Mouse (Mus musculus): Measurements from ENCODE around the gene Frmd4b.

The Frmd4b gene

DNA sequence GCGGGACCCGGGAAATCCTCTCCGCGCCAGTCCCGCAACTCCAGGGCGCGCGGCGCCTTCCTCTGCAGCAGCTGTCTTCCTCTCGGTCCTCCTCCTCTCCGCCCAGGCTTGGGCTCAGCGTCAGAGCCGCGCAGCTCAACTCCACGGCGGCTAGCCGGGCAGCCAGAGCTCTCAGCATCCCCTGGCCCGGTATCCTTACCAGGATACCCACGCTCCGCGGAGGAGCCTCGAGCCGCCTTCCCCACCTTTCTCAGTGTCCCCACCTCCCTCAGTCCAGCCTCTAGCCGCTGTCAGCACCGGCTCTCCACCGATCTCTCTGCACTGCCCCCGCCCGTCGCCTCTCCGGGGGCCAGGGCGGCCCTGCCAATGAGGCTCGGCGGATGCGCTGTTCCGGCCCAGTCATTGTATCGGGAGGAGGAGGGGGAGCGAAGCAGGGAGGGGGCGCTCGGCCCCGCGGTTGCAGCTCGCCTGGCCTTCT lies at the start of gene Frmd4b:
Frmd4b (minus strand) TSS at position 276 of the 478 bp plus-strand sequence.
- peak; percentile 85 for DNase-seq

DNA sequence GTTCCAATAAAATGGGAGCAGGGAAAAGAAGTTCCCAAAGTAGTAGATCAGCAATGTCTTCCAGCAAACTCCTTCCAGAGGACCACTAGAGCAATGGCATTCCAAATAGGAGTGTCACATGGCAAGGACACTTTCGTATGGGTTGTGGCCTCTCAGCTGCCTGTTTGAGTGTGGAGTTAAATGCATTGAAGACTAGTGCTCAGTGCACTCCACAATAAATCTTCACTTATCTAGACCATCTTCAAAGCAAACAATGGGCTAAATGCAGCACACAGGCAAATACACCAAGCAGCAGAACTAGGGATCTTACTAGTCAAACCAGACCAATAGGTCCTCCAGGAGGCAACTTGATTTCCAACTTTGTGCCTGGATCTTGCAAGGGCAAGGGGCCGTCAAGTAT lies 49.1 kb upstream of the Frmd4b start:
- no peak for DNase-seq

DNA sequence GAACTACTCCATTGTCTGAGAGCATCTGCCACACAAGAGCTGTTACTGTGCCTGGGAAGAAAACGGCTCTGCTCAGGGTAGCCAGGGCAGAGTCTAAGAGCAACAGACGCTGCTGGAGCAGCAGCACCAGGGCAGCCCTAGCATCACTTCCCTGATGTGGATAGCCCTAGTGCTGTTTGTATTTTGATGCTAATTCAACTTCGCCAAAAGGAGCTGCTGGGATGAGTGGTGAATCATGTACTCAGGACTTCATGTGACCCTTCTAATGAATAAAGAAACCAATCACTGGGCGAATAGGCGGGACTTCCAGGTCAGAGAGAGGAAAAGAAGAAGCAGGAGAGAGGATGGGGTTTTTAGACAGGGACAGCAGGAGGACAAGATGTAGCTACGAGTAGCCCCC lies 41.6 kb upstream of the Frmd4b start:
- DNase-seq, result no peak

DNA sequence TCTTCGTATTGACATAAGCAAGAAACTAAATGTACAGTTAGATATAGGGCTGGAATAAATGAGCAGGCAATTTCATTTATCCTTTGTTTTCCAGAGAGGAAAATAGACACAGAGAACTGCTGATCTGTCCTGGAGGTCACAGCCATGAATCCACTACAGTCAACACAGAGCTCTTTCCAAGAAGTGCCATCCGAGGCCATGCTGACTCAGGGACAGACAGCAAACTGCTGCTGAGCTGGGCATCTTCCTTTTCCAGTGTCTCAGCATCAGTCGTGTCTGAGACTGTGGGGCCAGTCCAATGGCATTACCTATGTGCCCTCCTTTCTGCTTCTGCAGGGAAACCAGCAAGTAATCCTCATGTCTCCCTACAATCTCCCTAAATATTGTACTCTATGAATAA lies 38.6 kb upstream of the Frmd4b start:
- DNase-seq, result no peak

DNA sequence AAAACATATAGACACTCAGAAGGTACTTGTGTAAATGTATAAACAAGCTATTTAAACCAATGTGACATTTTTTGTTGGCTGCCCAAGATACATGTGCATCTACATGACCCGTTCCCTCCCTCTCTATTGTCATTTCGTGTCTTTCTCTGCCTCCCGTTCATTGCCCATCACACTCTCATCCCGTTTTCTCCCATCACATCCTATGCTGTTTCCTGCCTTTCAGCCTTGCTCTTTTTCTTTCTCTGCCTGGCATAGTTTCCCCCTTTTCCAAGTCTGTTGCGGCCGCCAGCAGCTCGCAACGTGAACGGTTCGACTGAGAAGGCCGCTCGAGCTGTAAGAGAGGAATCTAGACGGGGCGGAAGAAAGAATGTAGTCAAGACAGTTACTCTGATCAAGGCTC lies 30.2 kb upstream of the Frmd4b start:
- DNase-seq, result no peak

DNA sequence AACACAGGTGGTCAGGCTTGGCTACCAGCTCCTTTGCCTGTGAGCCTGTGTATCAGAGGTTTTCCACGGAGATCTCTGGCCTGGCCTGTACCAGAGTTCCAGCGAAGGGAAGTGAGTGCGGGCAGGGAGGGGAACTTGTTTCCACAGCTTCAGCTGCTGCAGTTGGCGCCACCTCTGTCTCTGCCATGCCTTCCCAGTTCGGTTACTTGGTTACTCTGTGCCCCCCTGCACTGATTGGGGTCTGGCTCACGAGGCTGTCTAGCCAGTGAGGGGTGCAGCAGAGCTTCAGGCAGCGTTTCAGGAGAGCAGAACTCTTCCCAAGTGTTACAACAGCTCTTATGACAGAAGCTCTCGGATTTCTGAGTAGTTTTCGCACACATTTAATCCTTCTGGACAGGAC lies 6.0 kb upstream of the Frmd4b start:
- no peak for DNase-seq

DNA sequence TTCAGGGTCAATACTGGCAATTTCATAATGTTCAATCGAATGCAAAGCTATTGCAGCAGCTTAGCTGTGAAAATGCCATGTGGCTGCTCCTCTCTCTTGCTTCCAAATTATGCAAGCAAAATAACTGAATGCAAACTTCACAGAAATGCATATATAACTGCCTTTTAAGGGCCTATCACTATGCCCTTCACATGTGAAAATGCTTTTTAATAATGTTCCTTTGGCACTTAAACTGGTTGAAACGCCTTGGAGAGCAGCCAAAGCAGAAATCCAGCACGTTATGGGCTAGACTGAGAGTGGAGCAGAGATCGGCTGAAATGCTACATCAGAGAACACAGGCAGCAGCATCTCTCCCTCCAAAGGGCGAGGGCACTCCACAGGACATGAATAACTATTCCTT lies 4.9 kb upstream of the Frmd4b start:
- no peak for DNase-seq

DNA sequence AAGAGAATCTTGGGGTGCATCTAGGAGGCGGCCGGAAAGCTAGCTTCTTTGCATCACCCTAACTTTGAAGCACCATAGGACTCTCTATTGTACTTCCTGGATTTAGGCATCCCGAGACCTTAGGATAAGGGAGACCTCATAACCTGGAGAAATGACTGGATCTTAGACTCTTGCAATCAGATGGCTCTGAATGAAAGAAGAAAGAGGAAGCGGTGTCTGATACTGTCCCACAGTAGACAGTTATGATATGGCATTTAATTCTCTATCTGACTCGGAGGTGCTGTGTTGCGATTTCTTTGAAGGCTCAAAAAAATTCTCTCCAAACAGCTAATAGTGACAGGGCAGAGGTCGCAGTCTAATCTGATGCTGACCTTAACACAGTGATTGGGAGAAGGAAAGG lies 433 bp upstream of the Frmd4b start:
- no peak for DNase-seq

DNA sequence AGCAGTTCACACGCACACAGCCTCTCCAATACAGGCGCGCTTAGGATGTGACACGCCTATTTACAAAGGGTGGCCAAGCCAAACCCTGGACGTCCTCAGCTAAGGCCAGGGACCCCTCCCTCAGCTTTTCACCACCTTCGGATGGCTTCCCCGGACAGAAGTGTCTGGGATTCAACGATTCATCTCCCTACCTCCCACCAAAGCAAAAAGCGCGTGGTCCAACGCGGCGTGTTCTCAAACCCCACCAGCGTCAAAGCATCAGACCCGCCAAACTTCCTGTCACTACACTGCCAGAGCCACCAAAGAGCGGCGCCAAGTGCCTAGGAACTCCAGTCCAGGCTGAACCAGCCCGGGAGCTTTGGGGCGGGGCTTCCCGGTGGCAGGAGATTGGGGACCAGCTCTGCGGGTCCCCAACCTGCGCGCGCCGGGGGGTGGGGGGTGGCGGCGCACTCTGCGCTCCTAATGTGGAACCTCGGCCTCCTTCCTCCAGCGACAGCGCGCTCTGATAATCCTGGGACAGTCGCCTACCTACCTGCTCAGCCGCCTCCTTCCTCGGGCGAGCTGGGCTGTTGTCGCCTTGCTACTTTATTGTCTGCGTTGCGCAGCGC lies 579 bp downstream of the Frmd4b start:
- peak; percentile 83 for DNase-seq

DNA sequence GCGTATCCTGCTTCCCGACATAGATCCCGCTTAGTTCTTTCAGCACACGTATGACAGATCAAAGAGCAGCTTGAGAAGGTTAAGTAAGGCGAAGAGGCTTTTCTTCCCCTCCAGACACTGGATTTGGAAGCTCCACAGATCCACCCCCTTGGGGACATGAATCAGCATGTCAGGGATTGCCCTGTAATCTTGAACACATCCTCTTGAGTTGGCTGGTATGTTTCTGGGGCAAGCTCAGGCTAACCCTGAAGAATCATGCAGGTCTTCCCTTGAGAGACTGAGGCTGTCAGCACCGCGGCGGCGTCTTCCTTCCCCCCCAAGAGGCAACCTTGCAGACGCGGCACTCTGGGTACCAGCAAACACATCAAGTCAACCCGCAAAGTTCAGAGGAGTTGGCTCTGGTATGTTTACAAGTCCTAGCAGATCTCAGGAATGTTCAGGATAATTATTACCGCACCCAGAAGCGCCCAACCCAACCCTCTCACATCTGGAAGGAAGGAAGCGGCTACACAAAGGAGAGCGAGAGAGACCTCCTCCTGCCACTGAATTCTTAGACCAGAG lies 1.4 kb downstream of the Frmd4b start:
- peak; percentile 31 for DNase-seq

DNA sequence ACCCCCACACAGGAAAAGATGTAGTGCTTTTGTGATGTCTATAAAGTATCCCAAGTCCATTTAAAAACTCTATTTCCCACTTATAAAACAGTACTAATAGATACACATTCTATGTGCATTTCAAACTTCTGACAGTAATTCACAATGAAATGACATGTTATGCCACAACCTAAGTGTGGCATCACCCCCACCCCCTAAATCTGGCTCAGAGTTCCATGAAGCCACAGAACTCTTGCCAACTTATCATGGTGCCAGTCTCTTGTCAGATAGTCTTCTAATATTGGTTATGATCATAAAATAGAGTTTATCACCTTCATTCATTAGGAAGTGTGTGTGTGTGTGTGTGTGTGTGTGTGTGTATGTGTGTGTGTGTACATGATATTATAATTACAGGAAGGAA lies 3.2 kb downstream of the Frmd4b start:
- no peak for DNase-seq

DNA sequence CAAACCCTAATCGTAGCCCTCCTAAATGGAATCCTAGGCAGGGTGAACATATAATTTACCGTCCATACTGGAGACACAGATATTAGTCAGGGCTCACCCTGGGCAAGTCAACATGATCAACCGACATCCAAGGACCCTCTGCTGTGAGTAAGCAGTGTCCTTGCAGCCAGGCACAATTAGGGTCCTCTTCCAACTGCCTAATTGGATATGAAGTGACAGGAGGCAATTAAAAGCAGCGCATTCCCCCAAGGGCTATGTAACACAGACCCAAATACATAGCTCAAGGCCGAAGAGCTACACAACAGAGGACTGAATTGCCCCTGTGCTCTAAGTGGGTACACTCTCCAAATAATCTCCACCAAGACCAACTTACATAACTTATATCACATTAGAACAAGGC lies 4.5 kb downstream of the Frmd4b start:
- no peak for DNase-seq

DNA sequence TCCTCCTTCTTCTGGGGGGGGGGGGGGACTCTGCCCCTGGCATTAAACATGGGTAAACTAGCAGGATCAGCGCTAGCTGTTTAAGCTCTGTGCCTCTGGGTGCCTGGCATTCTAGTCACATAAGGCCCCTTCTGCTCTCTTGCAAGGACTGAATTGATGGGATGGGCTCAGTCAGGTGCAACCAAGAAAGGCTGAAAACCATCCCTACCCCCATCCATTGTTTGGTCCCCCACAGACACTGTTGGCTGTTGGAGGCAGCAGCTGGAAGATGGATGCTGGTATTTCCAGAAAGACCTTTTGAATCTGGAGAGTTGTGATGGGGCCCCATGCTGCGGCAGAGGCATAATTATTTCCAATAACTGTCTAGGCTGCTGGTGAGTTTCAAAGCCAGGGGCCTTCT lies 7.3 kb downstream of the Frmd4b start:
- DNase-seq, result no peak

DNA sequence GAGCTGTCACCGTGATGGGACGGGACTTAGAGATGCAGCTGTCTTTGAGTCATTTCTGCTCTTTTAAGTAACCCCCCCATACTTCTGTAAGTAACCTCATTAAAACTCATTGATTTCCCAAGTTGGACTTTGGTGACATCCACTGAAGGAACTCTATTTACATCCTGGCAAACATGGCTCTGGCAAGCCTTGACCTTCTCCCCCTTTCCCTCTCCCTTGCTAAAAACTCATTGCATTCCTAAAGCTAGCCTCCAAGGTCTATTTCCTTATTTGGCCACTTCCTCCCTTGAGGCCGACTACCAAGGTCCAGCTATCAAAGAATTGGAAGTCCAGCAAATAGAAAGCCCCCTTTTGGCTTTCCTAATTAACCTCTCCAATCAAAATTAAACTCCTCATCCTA lies 9.7 kb downstream of the Frmd4b start:
- DNase-seq, result no peak

DNA sequence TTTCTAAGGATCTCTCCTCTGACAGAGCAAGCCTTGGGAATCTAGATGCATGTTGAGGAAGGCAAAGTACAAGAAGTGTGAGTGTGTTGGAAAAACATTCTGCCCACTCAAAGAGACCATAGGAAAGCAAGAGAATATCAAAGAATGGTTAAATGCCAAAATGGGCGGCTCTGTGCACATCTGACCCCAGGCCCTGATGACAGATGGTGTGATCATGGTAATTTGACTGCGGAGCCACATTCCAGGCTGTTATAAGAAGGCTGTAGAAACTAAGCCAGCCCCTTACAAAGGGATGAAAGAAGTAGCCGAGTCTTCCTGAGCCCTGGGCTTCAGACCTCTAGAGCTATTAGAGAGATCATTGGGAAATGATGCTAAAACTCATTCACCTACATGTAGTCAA lies 22.1 kb downstream of the Frmd4b start:
- peak; percentile 65 for DNase-seq

DNA sequence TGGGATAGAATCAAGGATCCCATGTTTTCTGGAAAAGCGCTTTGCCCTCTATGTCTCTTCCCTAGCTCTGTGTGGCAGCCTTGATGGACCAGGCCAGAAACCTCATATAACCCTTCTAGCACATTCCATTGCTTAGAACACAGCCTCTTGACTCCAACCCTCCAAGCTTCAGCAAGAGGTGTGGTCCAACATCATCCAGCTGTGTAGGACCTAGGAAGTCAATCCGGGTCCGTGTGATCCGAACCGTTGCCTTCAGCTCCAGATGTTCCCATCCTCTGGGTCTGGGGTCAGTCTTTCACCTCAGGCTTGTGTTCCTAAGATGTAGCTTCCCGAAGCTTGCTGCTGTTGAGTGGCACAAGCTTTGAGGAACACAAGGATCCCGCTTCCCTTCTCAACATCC lies 22.8 kb downstream of the Frmd4b start:
- peak; percentile 87 for DNase-seq

DNA sequence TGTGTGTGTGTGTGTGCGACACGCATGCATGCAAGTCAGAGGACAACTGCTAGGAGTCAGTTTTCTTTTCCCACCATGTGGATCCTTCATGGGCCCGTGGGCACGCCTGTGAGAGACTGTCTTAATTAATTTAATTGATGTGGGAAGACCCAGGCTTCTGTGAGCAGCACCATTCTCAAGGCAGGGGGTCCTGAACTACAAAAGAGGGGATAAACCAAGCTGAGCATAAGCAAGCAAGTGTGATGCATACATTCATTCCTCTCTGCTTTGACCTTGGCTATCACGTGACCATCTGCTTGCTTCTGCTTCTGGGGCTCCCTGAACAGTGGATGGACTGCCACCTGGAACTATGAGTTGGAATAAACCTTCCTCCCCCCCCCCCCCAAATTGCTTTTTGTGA lies 27.1 kb downstream of the Frmd4b start:
- no peak for DNase-seq

DNA sequence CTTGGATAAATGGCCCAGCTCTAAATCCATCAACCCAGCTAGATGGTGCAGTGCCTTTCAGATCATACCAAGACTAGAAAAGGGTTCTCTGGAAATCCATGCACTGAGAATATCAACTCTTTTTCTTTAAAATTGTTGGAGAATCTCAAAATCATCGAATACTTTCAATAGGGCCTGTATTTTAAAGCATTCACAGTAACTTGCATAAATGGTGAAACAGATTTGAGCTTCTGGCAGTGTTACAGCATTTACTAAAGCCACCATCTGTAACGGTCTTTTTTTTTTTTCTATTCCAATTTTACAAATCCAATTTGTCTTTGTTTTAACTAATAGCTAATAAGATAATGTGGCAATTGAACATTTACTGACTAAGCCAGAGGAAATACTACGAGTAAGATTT lies 27.8 kb downstream of the Frmd4b start:
- no peak for DNase-seq

DNA sequence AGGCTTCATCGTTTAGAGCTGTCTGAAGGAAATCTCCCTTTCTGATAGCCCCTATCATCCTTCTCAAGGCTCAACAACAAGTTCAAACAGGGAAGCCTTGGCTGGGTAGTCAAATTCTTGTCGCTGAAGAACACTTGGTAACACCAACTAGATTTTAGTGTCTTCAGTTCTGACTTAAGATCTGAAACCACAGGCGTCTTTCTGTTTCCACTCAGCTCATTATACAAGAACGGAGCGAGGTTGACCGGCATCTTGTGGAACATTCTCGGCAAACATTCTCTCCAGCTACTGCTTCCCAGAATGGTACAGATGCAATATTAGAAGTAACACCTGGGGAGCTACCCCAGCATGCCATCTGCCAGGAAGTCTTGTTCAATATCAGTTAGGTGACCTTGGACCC lies 28.3 kb downstream of the Frmd4b start:
- no peak for DNase-seq

DNA sequence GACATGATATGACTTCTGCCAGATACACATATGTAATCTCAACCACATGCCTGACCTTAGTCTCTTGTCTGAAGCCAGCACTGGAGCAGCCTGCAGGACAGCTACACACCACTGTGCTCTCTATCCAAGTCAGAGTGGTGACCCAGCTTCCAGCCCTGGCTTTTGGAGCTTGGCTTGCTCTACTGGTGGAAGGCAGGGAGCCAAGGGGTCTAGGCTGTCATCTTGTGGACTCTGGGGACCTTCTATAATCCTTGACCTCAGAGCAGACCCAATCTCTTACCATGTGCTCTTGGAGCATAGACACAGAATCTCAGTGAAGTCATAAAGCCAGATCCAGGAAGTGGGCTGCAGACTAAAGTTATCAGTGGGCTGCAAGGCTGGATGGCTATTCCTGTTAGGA lies 30.7 kb downstream of the Frmd4b start:
- peak; percentile 42 for DNase-seq

DNA sequence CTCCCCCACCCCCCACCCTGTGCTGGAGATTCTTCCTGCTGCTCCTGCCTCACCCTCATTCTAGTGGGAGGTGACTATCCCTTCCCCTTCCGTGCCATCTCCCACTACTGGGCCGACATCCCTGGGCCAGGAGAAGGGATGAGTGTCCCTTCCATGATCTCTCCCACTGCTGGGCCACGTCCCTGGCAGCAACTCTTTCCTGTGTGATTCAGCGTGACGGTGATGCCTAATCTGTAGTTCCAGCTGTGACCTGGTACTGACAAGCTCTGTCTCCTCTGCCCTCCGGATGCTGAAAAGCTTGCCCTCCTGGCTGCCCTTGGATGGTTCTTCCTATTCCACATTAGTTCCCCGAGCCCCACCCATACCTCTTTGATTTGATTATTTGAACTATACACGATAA lies 31.3 kb downstream of the Frmd4b start:
- peak; percentile 32 for DNase-seq

DNA sequence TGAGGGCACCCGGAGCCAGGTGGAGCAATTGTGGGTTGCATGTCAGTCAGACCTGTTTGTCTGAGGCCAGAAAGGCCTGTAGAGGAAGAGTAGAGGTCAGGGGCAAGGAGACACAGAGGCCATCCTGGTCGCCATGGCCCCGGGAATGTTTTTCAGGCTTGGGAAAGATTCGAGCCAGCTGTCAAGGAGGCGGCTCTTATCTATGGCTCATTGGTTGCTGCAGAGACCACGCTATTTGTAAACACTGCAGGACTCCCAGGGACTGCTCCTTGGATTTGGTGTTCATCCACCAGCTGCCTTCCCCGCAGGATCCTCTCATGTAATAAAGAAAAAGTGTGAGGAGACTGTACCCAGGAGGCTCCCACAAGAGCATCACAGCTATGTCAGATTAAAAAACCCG lies 34.6 kb downstream of the Frmd4b start:
- DNase-seq, result peak; percentile 68

DNA sequence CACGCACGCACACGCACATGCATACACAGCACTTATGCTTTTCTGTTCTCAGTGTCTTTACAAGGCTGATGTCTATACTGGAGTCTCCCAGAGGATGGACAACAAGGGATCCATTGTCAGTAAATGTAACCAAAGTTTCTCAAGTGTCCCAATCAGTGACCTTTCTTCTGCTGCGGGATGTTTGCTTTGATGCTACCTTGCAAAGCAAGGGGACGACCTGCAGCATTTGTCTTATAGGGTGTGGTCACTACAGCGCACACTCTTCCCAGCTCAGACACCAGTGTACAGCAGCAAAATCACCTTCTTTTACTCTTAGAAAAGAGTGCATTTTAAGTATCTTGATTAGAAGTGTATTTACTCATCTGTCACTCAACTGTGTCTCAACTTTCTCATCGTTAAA lies 35.4 kb downstream of the Frmd4b start:
- DNase-seq, result no peak

DNA sequence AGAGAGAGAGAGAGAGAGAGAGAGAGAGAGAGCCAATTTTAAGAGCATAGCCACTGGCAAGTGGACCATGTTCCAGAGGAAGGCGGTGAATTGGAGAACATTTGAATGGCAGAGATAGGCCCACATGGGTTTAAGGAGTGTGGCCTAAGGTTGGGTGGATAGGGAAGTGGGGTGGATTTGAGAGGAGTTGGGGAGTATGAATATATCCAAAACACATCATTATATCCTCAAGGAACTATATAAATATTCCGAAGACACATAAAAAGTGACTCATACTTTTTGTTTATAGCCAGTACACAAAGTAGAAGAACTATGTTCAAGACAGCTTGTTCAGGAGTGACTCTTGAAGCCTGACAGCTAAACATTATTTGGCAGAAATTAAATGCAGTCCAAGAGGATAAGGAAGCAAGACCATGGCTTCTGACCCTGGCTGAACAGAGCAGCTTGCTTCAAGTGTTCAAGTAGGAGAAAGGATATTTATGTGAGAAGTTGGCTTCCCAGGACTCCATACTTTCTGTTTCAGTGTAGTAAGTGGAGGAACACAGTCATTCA lies 36.8 kb downstream of the Frmd4b start:
- peak; percentile 47 for DNase-seq

DNA sequence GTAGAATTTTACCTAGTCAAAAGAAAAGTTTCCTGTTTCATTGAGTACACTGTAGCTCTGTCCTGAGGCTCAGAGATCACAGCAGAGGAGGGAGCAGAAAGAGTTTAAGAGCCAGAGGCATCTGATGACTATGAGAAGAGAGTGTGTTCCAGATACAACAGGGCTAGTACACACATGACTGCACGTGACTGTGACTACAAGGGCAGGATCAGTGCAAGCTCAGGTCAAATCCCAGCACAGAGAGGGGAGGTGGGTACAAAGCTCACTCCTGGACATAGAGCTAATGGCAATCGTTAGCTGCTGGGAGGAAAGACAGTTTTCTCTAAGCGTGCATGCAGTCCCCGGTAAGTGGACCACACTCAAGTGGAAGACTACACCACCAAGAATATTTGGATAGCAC lies 37.6 kb downstream of the Frmd4b start:
- no peak for DNase-seq
